Mouse (Mus musculus): ENCODE data around the gene Hist1h2ag.

DNA sequence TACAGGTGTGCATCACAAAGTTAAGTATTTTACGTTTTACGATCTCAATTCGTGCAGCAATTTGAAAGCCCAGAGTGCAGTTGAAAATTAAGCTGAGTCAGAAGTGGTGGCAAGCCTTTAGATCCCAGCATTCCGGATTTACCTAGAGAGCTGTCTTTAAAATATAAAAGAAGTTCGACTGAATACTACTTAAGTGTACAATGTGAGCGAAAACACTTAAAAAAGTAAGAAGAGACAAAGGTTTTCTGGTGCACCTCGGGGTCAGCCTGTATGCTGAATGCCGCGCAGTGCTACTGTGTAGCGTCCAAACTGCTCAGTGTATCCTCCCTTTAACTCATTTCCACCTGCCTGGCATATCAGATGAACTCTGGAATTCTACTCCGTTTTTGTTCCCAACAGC lies 21.2 kb downstream of the Hist1h2ag start:
- TF ChIP-seq CTCF (IDR thresholded peaks at IDR 0.05; ENCODE audit: low read depth) (no peak), EP300 (IDR thresholded peaks at IDR 0.05; ENCODE audit: low read depth) (no peak)
